Mouse (Mus musculus) limb, embryonic 14.5 days (tissue): Measurements from ENCODE around the gene B4galt3. TPM values are rescaled to one million over a fixed set of nuclear protein-coding genes. Genes with fewer than 3 reads are reported as not detected.
A peak's percentile ranks its signal among the peaks of the same experiment; 100 is the strongest.
"Not testable (repeated sequence)": the region's sequence is repeated elsewhere in the genome, so short reads cannot be mapped to it uniquely, and the experiment has no call there.

Experiments
- ATAC-seq: fragments of 200-750 bp; cut with Nextera tagmentation; 2 replicates; pipeline ENCODE4 v1.8.0; 2017; ENCODE audit warnings: low read depth, moderate number of reproducible peaks, moderate TSS enrichment; ENCODE audit not compliant: low FRiP score
- DNase-seq: peaks from one replicate; pipeline ENCODE4 v3.0.0-alpha.2; 2015; ENCODE audit warnings: low spot score
- H3K27ac ChIP-seq: fragments of 300-500 bp; sonication (generic); replicated peaks from 2 replicates; pipeline ENCODE4 v1.5.1; 2014; ENCODE audit warnings: low read depth, mild to moderate bottlenecking, low read length, moderate library complexity, mixed read lengths
- H3K27me3 ChIP-seq: fragments of 300-500 bp; sonication (generic); 2 replicates; pipeline ENCODE4 v1.6.1; 2014; ENCODE audit warnings: low read length, mixed read lengths; ENCODE audit not compliant: control insufficient read depth, insufficient read depth
- H3K36me3 ChIP-seq: fragments of 300-500 bp; sonication (generic); 2 replicates; pipeline ENCODE4 v1.6.1; 2014; ENCODE audit warnings: mild to moderate bottlenecking, low read length, moderate library complexity, mixed read lengths; ENCODE audit not compliant: control insufficient read depth, insufficient read depth
- H3K4me1 ChIP-seq: fragments of 300-500 bp; sonication (generic); 2 replicates; pipeline ENCODE4 v1.6.1; 2014; ENCODE audit warnings: antibody characterized with exemption, low read length, mixed read lengths; ENCODE audit not compliant: control insufficient read depth, insufficient read depth
- H3K4me2 ChIP-seq: fragments of 300-500 bp; sonication (generic); replicated peaks from 2 replicates; pipeline ENCODE4 v1.6.1; 2014; ENCODE audit warnings: low read depth, mild to moderate bottlenecking, low read length, moderate library complexity; ENCODE audit not compliant: severe bottlenecking
- H3K4me3 ChIP-seq: fragments of 300-500 bp; sonication (generic); replicated peaks from 2 replicates; pipeline ENCODE4 v1.5.1; 2014; ENCODE audit warnings: low read length
- H3K9ac ChIP-seq: fragments of 300-500 bp; sonication (generic); 2 replicates; pipeline ENCODE4 v1.6.1; 2014; ENCODE audit warnings: mild to moderate bottlenecking, low read depth, low read length, moderate library complexity; ENCODE audit not compliant: severe bottlenecking
- H3K9me3 ChIP-seq: fragments of 300-500 bp; sonication (generic); 2 replicates; pipeline ENCODE4 v1.6.1; 2016; ENCODE audit warnings: low read length; ENCODE audit not compliant: control insufficient read depth
- POLR2A ChIP-seq: fragments of 200-500 bp; IDR thresholded peaks from 2 replicates; pipeline ENCODE4 v1.8.0; 2012; ENCODE audit warnings: inconsistent platforms, mild to moderate bottlenecking, moderate library complexity, borderline replicate concordance; ENCODE audit not compliant: insufficient read depth, insufficient read length; ENCODE audit errors: extremely low read depth
- WGBS: fragments of 180-500 bp; shearing (Covaris S2); extraction: QIAGEN DNeasy Blood & Tissue Kit; methylation state at CpG from one replicate; pipeline ENCODE4 v1.1.7; 2014; 5-methylcytosine and 5-hydroxymethylcytosine counted together
- polyA plus RNA-seq, 2 experiments: library from polyadenylated mRNA; depleted of rRNA in 1 of 2; stranded (reverse) in 1 of 2; unstranded in 1 of 2; fragments of >200 nt; fragmentation: Nextera tagmentation in 1 of 2; extraction: Ambion mirVana in 1 of 2; gene quantifications; 2 replicates each; pipeline versions ENCODE4 v1.2.1 to v1.2.3; 2012 to 2014

B4galt3 gene
- polyA plus RNA-seq, 2 experiments = 68.7 to 87.2 TPM

GRCm38 (mm10) chr1:171234538-171234937 lies 35.6 kb upstream of the B4galt3 start:
- H3K27ac ChIP-seq = no peak overlapping the region
- DNase-seq = no peak
- no peak overlapping the region for H3K4me3 ChIP-seq
- H3K27me3 ChIP-seq = no peaks in the 10 kb centered on the region
- no peak for ATAC-seq
- TF ChIP-seq POLR2A = no peak
- H3K4me2 ChIP-seq = no peak overlapping the region
- no peak overlapping the region for H3K9ac ChIP-seq
- no peaks in the 10 kb centered on the region for H3K9me3 ChIP-seq
- WGBS = 81% methylated on average over 4 of the region's 4 CpGs
- peaks cover 61% of the 10 kb centered on the region for H3K36me3 ChIP-seq
- H3K4me1 ChIP-seq = 0 out of 2 replicates have a peak, but pooled peaks cover 10% of the 10 kb centered on the region

GRCm38 (mm10) chr1:171235791-171236190 lies 34.3 kb upstream of the B4galt3 start:
- Histone ChIP-seq H3K36me3 (peaks cover 73% of the 10 kb centered on the region), H3K4me1 (0 out of 2 replicates have a peak, but pooled peaks cover 3% of the 10 kb centered on the region), H3K27me3 (no peaks in the 10 kb centered on the region), H3K4me2 (no peak overlapping the region), H3K4me3 (no peak overlapping the region), H3K9ac (no peak overlapping the region), H3K9me3 (no peaks in the 10 kb centered on the region), H3K27ac (no peak overlapping the region)
- DNase-seq (no peak), ATAC-seq (no peak)
- 86% methylated on average over 4 of the region's 4 CpGs for WGBS
- TF ChIP-seq POLR2A = no peak

GRCm38 (mm10) chr1:171237438-171237837 lies 32.7 kb upstream of the B4galt3 start:
- H3K4me3 ChIP-seq = no peak overlapping the region
- DNase-seq (no peak), ATAC-seq (no peak)
- no peak overlapping the region for H3K4me2 ChIP-seq
- no peaks in the 10 kb centered on the region for H3K4me1 ChIP-seq
- TF ChIP-seq POLR2A = no peak
- H3K27me3 ChIP-seq = no peaks in the 10 kb centered on the region
- H3K27ac ChIP-seq = no peak overlapping the region
- H3K9me3 ChIP-seq = no peaks in the 10 kb centered on the region
- no peak overlapping the region for H3K9ac ChIP-seq
- WGBS = 85% methylated on average over 6 of the region's 6 CpGs
- H3K36me3 ChIP-seq = peaks cover 90% of the 10 kb centered on the region

- H3K36me3 ChIP-seq = peaks cover 97% of the 10 kb centered on the region
- WGBS = 68% methylated on average over 14 of the region's 14 CpGs
- peak; percentile 30 for DNase-seq
Observed at GRCm38 (mm10) chr1:171238463-171238862, 31.7 kb upstream of the B4galt3 start.

GRCm38 (mm10) chr1:171239992-171240744 lies 30.0 kb upstream of the B4galt3 start:
- no peak for TF ChIP-seq POLR2A
- WGBS = 81% methylated on average over 15 of the region's 15 CpGs
- DNase-seq = no peak
- Histone ChIP-seq H3K9ac (no peak overlapping the region), H3K9me3 (no peaks in the 10 kb centered on the region), H3K4me1 (no peaks in the 10 kb centered on the region), H3K27me3 (no peaks in the 10 kb centered on the region), H3K36me3 (peaks cover 94% of the 10 kb centered on the region), H3K4me3 (no peak overlapping the region), H3K4me2 (no peak overlapping the region), H3K27ac (no peak overlapping the region)
- ATAC-seq = no peak

More at GRCm38 (mm10) chr1:171238463-171238862, 31.7 kb upstream of the B4galt3 start:
- Histone ChIP-seq H3K27me3 (no peaks in the 10 kb centered on the region), H3K27ac (no peak overlapping the region), H3K9ac (no peak overlapping the region), H3K9me3 (no peaks in the 10 kb centered on the region), H3K4me3 (no peak overlapping the region), H3K4me2 (no peak overlapping the region), H3K4me1 (no peaks in the 10 kb centered on the region)
- TF ChIP-seq POLR2A = no peak
- no peak for ATAC-seq

GRCm38 (mm10) chr1:171240911-171241310 lies 29.2 kb upstream of the B4galt3 start:
- ATAC-seq (no peak), DNase-seq (no peak)
- H3K27me3 ChIP-seq = no peaks in the 10 kb centered on the region
- no peak overlapping the region for H3K4me3 ChIP-seq
- TF ChIP-seq POLR2A = no peak
- H3K36me3 ChIP-seq = peaks cover 91% of the 10 kb centered on the region
- H3K4me1 ChIP-seq = peaks cover under 1% of the 10 kb centered on the region; the same call in 1 of the 2 replicates
- no peaks in the 10 kb centered on the region for H3K9me3 ChIP-seq
- no peak overlapping the region for H3K27ac ChIP-seq
- no peak overlapping the region for H3K9ac ChIP-seq
- no peak overlapping the region for H3K4me2 ChIP-seq
- WGBS = 91% methylated on average over 10 of the region's 10 CpGs

- DNase-seq, H3K27me3 ChIP-seq: not testable (repeated sequence)
- 86% methylated on average over 12 of the region's 12 CpGs for WGBS
Observed at GRCm38 (mm10) chr1:171241952-171242351, 28.2 kb upstream of the B4galt3 start.

More at GRCm38 (mm10) chr1:171241952-171242351, 28.2 kb upstream of the B4galt3 start:
- H3K9ac ChIP-seq, H3K4me1 ChIP-seq, H3K4me2 ChIP-seq, H3K27ac ChIP-seq, H3K9me3 ChIP-seq, H3K4me3 ChIP-seq, ATAC-seq: not testable (repeated sequence)
- peaks cover 81% of the 10 kb centered on the region for H3K36me3 ChIP-seq
